Mouse (Mus musculus) G1E (cell line): ENCODE data around the gene Zfp668.

Experiments
- CTCF ChIP-seq: IDR thresholded peaks from 2 replicates; pipeline ENCODE4 v1.5.1; 2012; ENCODE audit warnings: low read depth, low read length, inconsistent platforms, mixed read lengths
- GATA1 ChIP-seq: IDR thresholded peaks from 2 replicates; pipeline ENCODE4 v1.6.1; 2012; ENCODE audit warnings: borderline replicate concordance, low read length, inconsistent platforms, mixed read lengths
- GATA2 ChIP-seq: IDR thresholded peaks from 2 replicates; pipeline ENCODE4 v1.6.1; 2012; ENCODE audit warnings: low read depth, low read length, inconsistent platforms, borderline replicate concordance
- POLR2AphosphoS5 ChIP-seq: IDR thresholded peaks from 2 replicates; pipeline ENCODE4 v1.6.1; 2012; ENCODE audit warnings: low read depth, low read length, inconsistent platforms; ENCODE audit not compliant: insufficient replicate concordance
- TAL1 ChIP-seq: conservative IDR thresholded peaks from 2 replicates; pipeline ENCODE4 v1.6.1; 2012; ENCODE audit warnings: low read depth, low read length, inconsistent platforms, mixed read lengths

GRCm38 (mm10) chr7:127915293-127915692, 38.7 kb upstream of the Zfp668 start:
- no peak for TF ChIP-seq CTCF
- TF ChIP-seq TAL1: no peak
- TF ChIP-seq POLR2AphosphoS5: no peak
- no peak for TF ChIP-seq GATA1
- no peak for TF ChIP-seq GATA2
